Mouse (Mus musculus) heart, adult 18-20 months (tissue): ENCODE measurements around the gene Rassf3. TPM values are rescaled to one million over a fixed set of nuclear protein-coding genes. Genes with fewer than 3 reads are reported as not detected.

ENCODE experiments used
- DNase-seq, 2 experiments: peaks; one replicate each; pipeline ENCODE4 v3.0.0; 2021 to 2022; ENCODE audit warnings: mixed read lengths in 1 of 2
- long read RNA-seq, 2 experiments: library from polyadenylated mRNA; stranded (forward); transcript quantifications; one replicate each; pipeline ENCODE4 v2.0.0; 2021
- total RNA-seq, 2 experiments: library from RNA; stranded (reverse); gene quantifications; 2 replicates each; pipeline ENCODE4 v1.2.3; 2021

Gene Rassf3
- total RNA-seq = 100 to 1,000 TPM; 131 to 138 TPM
- long read RNA-seq, experiment 1, transcript Rassf3-201 (5 exons, 3,522 nt) = major isoform, 136 of 226 reads
- long read RNA-seq, experiment 1, partial matches to known transcripts = 4 of 226 reads
- long read RNA-seq, experiment 1, other reads (novel, unspliced or antisense) = 86 of 226 reads
- long read RNA-seq, experiment 2, transcript Rassf3-201 (5 exons, 3,522 nt) = major isoform, 64 of 104 reads
- long read RNA-seq, experiment 2, partial matches to known transcripts = 0 of 104 reads
- long read RNA-seq, experiment 2, other reads (novel, unspliced or antisense) = 40 of 104 reads

DNA sequence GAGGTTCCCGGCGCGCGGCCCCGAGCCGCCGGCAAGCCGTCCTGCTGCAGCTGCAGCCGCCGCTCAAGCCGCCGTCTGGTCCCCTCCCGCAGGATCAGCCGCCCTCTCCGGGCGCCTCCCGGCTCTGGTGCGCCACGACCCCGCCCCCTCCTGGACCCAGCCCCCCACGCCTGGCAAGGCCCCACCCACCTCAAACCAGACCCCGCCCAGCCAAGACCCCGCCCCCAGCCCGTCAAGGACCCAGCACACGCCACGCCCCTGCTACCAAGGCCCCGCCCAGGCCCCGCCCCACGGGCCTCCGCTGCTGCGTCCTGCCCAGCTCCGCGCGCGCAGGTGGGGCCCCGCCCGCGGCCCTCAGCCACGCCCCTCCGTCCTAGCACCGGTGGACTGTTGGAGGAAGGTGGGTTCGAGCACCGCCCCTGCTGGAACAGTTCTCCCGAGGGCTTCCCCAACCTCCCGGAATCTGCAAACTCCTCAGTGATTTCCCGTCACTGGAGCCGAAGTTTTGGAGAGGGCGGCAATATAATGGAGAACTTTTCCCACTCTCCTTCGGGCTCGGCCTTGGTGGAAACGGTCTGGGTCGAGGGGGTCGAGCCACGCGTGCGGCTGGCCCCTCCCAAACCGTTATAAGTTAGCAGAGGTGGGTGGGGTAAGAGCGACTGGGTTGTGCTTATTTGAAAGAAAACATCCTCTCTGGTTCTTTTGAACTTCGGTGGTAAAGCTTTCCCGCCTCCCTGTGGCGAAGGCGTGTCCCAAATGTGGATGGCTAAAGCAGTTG lies at the start of gene Rassf3:
Gene Rassf3 (minus strand): TSS at position 158 of the 778 bp plus-strand sequence.
- peak; percentile 96 for DNase-seq

DNA sequence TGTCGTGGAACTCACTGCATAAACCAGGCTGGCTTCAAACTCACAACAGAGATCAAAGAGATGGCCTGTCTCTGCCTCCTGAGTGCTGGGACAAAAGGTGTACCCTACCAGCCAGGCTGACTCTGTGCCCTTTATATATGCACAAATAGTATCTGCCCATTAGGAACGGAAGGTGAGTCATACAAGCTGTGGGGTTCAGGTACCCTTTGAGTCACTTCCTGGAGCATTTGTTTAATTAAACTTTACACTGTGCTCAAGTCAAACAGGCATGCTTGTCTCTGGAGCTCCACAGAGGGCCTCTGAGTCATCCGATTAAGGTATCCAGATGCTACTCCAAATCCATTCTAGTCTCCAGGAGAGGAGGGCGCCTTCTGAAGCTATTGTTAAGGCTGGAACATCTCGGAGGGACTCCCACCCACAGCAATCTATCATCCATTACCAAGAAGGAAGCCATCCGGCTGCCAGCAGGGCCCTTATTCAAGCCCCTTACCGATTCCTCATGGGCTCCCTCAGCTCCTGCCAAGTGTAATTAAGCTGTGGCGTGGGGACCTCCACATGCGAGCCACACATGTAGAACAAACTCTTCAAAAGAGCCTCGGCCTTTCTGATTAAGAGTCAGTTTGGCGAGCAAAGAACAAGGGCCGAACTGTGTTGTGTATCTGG lies 44.9 kb upstream of the Rassf3 start:
- no peak for DNase-seq

DNA sequence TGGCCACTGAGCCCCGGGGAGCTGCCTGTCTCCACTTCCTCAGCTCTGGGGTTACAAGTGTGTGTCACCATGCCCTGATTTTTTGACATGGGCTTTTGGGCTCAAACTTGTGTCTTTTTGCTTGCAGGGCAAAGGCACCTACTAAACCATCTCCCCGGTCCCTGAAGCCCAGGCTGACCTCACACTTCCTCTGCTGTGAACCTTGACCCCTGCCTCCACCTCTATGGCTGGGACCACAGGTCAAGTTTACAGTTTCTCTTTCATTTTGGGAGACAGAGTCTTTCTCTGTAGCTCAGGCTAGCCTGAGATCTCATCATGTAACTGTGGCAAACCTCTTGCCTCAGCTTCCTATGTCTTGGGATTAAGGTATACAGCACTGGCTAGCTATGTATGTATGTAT lies 43.6 kb upstream of the Rassf3 start:
- DNase-seq = no peak

DNA sequence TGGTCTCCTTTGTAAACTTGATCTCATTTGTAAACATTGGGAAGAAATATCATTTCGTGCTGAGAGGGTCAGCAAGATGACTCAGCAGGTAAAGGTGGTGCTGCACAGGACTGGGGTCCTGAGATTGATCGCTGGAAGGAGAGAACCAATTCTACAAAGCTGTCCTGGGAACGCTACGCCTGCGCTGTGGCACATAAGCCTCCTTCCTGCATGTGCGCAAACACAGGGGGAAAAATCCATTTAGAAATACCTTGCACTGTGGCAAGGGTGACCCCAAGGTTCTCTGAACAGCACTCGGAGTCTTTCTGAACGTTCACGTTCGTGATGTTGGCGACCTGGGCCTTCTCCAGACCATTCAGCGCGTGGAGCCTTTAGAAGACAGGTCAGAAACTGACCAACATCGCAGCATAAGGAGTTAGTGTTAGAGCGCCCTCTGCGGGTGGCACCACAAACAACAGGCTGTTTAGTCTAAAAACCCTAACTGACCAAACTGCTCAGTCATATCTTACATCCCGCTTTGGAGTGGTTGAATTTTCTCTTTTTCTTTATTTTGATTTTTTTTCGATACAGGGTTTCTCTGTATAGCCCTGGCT lies 40.0 kb upstream of the Rassf3 start:
- DNase-seq = peak; percentile 80 to 93

DNA sequence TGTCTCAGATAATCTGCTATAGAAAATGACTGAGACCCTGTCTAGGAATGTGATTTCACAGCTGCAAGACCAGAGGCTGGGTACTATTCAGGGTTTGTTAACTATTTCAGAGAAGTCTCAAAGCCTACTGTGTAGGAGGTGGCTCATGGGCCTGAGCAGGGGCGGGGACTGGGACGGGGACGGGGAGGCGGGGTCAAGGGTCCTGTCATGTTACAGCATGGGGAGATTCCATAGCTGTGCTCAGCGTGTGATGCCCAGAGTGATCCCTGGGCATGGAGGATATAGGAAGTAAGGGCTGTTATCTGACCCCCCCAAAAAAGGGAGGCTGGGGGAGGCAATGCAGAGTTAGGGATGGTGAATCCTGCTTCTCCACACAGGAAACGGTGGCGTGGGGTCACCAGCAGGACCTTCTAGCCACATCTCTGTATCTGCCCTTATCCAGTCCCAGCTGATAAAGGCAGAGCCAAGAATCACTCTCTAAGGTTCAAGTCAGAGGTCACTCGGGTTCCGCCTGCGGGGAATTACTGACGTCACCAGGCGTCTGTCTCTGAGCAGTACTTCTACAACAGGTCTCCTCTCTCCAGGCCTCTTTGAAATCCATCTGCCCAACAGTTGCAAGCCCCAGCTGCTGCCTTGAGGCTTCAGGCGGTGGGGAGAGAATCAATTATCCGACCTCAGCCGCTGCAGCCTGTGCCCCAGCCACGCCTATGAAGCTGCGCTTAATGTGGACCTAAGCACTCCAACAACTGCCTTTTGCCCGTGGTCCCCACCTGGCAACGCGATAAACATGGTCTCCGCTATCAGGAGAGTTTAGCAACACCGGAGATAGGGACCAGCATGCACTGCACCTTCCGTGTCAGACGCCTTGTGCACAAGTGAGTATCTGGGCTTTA lies 33.9 kb upstream of the Rassf3 start:
- DNase-seq = peak in 1 of 2 experiments; percentile 54

DNA sequence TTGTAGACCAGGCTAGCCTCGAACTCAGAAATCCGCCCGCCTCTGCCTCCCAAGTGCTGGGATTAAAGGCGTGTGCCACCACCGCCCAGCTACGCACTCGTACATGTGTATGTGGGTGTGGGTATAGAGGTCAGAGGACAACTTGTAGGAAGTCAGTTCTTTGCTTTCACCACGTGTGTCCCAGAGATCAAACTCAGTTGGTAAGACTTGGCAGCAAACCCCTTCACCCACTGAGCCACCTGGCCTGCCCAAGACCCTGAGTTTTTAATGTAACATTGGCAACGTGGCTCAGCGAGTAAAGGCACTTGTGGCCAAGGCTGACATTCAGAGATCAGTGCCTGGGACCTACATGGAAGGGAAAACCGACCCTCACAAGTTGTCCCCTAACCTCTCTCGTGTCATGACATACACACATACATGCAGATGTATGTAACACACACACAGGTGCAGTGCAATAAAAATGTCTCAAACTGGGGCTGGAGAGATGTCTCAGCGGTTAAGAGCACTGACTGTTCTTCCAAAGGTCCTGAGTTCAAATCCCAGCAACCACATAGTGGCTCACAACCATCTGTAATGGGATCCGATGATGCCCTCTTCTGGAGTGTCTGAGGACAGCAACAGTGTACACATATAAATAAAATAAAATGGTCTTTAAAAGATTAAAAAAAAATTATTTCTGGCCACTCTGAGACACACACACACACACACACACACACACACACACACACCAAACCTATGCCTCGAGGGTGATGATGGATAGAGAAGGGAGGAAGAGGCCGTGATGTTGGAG lies 31.8 kb upstream of the Rassf3 start:
- no peak for DNase-seq

DNA sequence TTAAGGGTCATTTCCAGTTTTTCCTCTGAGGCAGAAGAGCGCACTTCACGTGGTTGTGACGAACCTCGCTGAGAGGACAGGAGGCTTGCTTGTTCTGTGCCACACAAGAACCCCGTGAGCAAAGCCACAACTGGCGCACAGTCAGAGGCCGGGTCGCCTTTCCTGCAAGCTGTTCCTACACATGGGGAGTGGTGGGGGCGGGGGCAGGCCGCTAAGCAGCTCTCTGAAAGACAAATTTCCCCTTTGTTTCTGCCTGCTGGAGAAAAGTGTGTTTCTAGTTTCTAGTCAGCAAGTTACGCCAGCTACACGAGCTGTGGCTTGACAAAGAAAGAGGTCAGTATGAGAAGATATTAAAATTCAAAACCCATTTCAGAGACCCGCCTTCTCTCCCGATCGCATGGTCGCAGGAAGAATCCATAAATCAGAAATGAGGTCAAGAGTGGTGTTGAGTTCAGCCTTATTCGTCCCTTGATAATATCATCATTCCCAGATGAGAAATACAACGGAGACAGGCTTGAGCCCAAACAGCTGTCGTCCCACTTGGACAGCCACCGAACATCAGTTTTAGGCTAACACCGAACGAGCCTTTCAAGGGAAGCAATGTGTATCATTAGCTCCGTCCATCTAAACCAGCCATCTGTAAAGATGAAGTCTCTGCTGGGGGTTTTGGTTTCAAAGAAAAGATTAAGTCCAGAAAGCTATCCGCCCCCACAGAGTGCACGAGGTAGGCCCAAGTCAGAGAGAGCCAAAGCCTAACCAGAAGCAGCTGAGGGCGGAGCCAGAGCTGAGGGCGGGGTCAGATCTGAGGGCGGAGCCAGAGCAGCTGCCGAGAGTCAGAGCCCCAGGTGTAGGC lies 30.8 kb upstream of the Rassf3 start:
- peak; percentile 67 to 70 for DNase-seq

DNA sequence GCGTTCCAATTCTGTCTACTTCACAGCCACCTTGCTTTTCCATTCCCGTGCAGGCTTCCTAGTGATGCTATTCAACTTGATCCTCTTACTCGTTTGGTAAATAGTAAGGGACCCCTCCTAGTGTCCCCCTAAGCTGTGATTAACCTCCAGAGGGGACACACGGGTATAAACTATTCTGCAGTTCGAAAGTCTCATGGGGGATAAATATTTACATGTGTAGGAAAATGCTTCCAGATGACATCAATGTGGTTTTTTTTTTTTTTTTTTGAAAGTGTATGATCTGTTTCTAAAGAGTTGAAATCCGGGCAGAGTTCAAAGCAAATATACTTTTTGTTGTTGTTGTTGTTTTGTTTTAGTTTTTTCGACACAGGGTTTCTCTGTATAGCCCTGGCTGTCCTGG lies 29.8 kb upstream of the Rassf3 start:
- no peak for DNase-seq

DNA sequence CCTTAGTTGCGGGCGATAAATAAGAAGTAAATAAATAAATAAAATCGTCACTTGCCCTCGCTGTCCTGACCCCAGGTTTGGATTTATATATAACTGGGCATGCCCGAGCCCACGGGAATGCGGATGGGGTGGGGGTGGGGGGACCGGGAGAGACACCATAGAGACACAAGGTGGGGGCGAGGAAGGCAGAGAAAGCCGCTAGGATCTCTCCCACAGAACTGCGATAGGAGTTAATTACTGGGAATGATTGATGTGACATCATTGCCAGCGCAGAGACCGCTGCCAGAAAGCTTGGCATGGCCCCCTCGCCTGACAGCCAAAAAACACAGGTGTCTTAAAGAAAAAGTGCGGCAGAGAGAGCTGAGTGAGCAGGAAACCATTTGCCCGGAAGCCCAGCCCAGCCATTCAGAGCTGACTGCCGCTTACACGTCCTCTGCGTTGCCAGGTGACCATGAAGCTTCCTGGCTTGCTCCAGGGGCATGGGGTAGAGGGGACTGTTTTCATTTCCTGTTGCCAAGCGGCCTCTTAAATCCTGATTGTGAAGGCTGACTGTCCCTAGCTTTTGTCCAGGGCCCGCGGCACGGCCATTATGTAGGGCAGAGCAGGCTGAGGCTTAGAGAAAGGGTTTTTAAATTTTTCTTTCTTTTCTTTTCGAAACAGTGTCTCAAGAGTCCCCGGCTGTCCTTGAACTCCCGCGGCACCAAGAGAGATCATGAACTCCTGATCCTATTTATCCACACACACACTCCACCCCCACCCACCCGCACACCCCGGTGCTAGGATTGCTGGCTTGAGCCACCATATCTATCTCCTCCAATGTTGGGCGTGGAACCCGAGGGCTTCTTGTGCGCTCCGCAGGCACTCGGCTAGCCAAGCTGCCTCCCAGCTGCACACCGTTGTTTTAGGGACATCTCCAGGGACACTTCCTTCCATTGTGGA lies 29.1 kb upstream of the Rassf3 start:
- DNase-seq = peak; percentile 75 to 85

DNA sequence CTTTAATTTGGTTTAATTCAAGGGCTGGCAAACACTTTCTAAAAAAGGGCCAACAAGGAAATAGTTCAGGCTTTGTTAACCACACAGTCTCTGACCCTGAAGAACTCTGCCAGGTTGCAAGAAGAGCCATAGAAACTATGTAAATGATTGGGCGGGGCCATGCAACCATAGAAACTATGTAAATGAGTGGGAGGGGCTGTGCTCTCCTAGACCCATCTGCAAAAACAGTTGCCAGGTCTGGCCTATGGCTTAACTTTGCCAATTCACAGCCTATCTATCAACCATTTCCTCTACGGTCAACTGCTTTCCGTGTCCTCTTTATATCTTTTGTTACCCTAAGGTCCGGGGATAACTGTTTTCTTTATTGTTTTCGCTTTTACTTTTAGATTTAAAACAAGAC lies 25.0 kb upstream of the Rassf3 start:
- no peak for DNase-seq

DNA sequence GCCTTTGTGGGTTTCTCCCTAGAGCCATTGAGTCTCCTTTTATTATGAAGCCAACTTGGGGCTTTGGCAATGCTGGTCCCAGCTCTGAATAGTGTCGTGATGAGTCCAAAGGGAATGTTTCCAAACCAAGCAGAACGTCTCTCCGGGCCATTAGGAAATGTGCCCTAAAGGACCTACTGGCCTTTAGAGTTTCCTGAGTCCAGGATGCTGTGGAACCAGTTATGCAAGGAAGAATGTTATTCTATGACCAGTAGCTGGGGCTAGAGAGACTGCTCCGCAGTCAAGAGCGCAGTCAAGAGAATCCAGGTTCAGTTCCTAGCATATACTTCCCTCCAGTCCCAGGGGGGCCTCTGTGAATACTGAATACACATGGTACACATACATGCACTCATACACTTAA lies 23.9 kb upstream of the Rassf3 start:
- DNase-seq = peak in 1 of 2 experiments; percentile 37

DNA sequence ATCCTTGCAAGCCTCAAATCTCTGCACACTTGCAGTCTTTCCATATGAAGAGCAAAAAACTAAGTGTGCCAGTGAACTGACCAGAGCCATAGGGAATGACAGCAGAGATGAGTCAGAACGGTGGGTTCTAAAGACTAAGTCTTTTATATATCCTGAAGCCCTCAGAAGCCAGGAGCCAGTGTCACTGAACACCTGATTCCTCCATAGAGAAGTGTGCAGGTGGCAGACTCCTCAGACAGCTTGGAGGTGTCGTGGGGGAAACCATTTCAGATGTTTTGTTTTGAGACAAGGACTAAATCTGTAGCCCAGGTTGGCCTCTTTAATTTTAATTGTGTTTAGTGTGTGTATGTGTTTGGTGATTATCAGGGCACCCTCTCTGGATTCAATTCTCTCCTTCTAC lies 22.9 kb upstream of the Rassf3 start:
- no peak for DNase-seq

DNA sequence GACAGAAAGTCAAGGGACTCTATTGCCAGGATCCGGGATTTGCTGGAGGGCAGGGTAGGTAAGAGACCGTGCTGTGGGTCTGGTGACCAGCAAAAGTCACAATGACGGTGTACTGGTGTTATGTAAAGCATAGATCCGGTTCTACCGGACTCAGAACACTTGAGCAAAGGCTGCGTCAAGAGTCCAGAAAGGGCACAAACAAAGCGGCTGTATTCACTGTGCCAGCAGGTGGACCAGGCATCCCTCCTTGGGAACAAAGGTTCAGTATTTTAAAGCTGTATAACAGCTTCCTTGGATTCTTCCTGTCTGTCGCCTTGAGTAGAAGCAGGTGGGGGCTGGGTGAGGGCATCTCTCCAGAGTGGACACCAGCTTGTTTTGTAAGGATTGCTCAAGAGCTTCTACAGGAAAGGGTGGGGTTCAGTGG lies 22.3 kb upstream of the Rassf3 start:
- peak; percentile 74 to 81 for DNase-seq

DNA sequence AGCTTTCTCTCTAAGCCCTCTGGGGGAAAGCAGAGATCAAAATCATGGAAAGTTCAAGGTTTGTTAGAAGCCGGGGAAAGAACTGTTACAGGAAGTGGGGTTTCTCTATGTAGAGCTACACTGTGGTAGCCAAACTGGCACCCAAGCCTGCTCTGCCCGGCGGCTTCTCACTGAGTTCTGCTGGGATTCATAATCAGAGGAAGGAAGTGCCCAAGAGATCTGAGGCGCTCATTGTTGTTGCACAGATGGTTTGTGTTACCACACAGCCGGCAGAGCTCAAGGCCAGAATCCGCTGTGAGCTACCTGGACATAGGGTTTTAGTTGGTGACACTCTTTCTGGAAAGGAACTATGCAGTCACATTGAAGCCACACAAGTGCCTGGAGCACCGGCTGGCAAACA lies 21.8 kb upstream of the Rassf3 start:
- DNase-seq = peak in 1 of 2 experiments; percentile 16

DNA sequence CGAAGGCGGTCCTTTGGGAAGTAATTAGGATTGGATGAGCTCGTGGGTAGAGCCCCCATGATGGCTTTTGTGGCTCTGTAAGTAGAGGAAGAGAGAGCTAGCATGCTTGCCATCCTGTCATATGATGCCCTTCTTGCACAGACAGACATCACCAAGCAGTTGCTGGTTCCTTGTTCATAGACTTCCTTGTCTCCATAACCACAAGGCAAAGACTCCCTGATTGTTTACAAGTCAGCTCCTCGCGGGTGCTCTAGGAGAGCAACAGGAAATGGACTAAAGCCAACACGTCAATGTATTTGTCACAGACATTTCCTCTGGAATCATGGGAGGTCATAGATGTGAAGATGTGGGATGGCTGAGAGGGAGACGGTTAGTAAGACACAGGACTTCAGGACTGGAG lies 20.5 kb upstream of the Rassf3 start:
- peak in 1 of 2 experiments; percentile 52 for DNase-seq

DNA sequence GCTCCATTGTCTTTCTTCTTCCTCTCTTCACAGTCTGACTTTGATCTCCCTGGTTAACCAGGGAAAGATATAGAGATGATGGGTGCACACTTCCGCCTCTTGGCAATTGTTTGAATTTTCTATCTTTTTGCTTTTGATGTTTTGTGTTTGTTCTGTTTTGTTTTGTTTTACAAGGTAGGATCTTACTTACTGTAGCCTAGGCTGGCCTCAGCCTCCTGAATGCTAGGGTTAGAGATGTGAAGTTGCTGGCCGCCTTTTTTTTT lies 17.9 kb upstream of the Rassf3 start:
- no peak for DNase-seq

DNA sequence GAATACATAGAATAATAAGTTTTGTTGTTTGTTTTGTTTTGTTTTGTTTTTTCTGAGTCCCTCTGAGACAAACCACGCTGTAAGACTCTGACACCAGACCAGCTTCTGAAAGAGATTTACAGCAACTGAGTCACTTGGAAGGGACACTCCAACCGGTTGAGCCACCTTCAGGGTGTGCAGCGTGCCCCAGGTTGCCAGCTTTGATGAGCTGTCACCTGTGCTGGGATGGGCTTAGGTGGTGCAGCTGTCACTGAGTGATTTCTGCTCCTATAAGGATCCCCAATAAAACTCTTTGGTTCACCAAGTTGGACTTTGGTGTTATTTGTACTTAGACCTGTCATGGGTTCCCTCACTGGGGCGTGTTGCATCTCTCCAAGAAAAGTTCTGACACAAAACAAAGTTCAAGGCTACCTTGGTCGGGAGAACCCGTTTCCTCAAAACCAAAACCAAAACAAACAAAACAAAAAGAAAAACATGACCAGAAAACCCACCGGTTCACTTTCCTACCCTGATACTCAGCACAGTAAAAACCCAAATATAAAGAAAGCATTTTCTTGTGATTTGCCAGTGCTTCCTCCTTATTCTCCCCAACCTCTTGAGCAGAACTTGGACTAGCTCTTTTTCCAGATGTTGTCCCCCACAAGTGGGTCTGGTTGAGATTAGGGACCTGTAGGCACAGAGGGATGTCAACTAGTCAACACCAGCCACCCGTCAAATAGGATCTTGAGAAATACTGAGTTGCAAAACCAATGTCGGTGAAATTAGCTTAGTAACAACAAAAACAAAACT lies 17.4 kb upstream of the Rassf3 start:
- DNase-seq = no peak
